Mouse (Mus musculus) stomach, postnatal 0 days (tissue): Measurements from ENCODE around the gene Ift122. TPM values are rescaled to one million over a fixed set of nuclear protein-coding genes. Genes with fewer than 3 reads are reported as not detected.

Source experiments
- ATAC-seq: fragments of 200-750 bp; cut with Nextera tagmentation; 2 replicates; pipeline ENCODE4 v1.8.0; 2017; ENCODE audit not compliant: low FRiP score, low TSS enrichment
- DNase-seq: peaks from one replicate; pipeline ENCODE4 v3.0.0-alpha.2; 2016; ENCODE audit warnings: low spot score
- H3K27ac ChIP-seq: fragments of 300-500 bp; sonication (generic); replicated peaks from 2 replicates; pipeline ENCODE4 v1.5.1; 2014; ENCODE audit warnings: mild to moderate bottlenecking, control low read depth
- H3K27me3 ChIP-seq: fragments of 300-500 bp; sonication (generic); 2 replicates; pipeline ENCODE4 v1.6.1; 2014; ENCODE audit warnings: low read length; ENCODE audit not compliant: control insufficient read depth, insufficient read depth
- H3K36me3 ChIP-seq: fragments of 300-500 bp; sonication (generic); 2 replicates; pipeline ENCODE4 v1.6.1; 2014; ENCODE audit warnings: low read length, mixed read lengths; ENCODE audit not compliant: control insufficient read depth, insufficient read depth
- H3K4me1 ChIP-seq: fragments of 300-500 bp; sonication (generic); replicated peaks from 2 replicates; pipeline ENCODE4 v1.6.1; 2014; ENCODE audit warnings: antibody characterized with exemption; ENCODE audit not compliant: control insufficient read depth, insufficient read depth
- H3K4me2 ChIP-seq: fragments of 300-500 bp; sonication (generic); replicated peaks from 2 replicates; pipeline ENCODE4 v1.6.1; 2014; ENCODE audit warnings: low read depth, mild to moderate bottlenecking, control low read depth, moderate library complexity
- H3K4me3 ChIP-seq: fragments of 300-500 bp; sonication (generic); 2 replicates; pipeline ENCODE4 v1.5.1; 2014; ENCODE audit warnings: low read depth, low read length, control low read depth
- H3K9ac ChIP-seq: fragments of 300-500 bp; sonication (generic); 2 replicates; pipeline ENCODE4 v1.6.1; 2014; ENCODE audit warnings: mild to moderate bottlenecking, low read length, control low read depth, mixed read lengths
- H3K9me3 ChIP-seq: fragments of 300-500 bp; sonication (generic); 2 replicates; pipeline ENCODE4 v1.6.1; 2016; ENCODE audit warnings: low read length; ENCODE audit not compliant: control insufficient read depth
- CTCF ChIP-seq: IDR thresholded peaks from 2 replicates; pipeline ENCODE4 v1.5.1; 2016; ENCODE audit warnings: antibody characterized with exemption, low read depth, mild to moderate bottlenecking, moderate library complexity
- EP300 ChIP-seq: optimal IDR thresholded peaks from 2 replicates; pipeline ENCODE3; 2016; ENCODE audit warnings: antibody characterized with exemption
- WGBS: fragments of 180-500 bp; shearing (Covaris S2); extraction: QIAGEN DNeasy Blood & Tissue Kit; methylation state at CpG from one replicate; pipeline ENCODE4 v1.1.7; 2014; 5-methylcytosine and 5-hydroxymethylcytosine counted together
- polyA plus RNA-seq: library from polyadenylated mRNA; unstranded; fragments of >200 nt; fragmentation: Nextera tagmentation; extraction: Ambion mirVana; gene quantifications from 2 replicates; pipeline ENCODE4 v1.2.1, GENCODE M21; 2015

Ift122 gene
- polyA plus RNA-seq, 1 experiment from 2014 or later, result 4.9 TPM

- Histone ChIP-seq H3K4me2 (peak overlapping the region; percentile 60), H3K36me3 (no peaks in the 10 kb centered on the region), H3K4me3 (peak overlapping the region; percentile 57), H3K9ac (peak overlapping the region; percentile 50; the same call in 1 of the 2 replicates), H3K4me1 (no peaks in the 10 kb centered on the region), H3K9me3 (no peaks in the 10 kb centered on the region), H3K27ac (peak overlapping the region; percentile 85), H3K27me3 (no peaks in the 10 kb centered on the region)
- DNase-seq (no peak), ATAC-seq (no peak)
- TF ChIP-seq CTCF (no peak), EP300 (no peak)
- 27% methylated on average over 7 of the region's 7 CpGs for WGBS
Observed at GRCm38 (mm10) chr6:115853985-115854384, 715 bp downstream of the Ift122 start.

GRCm38 (mm10) chr6:115854432-115854831, 1.2 kb downstream of the Ift122 start:
- no peak overlapping the region for H3K4me2 ChIP-seq
- no peaks in the 10 kb centered on the region for H3K9me3 ChIP-seq
- no peaks in the 10 kb centered on the region for H3K4me1 ChIP-seq
- H3K27ac ChIP-seq, result no peak overlapping the region
- DNase-seq, result no peak
- ATAC-seq, result no peak
- TF ChIP-seq CTCF (peak; percentile 71), EP300 (no peak)
- no peak overlapping the region for H3K9ac ChIP-seq
- no peak overlapping the region for H3K4me3 ChIP-seq
- WGBS, result 66% methylated on average over 2 of the region's 2 CpGs
- H3K36me3 ChIP-seq, result no peaks in the 10 kb centered on the region
- H3K27me3 ChIP-seq, result no peaks in the 10 kb centered on the region

- Histone ChIP-seq H3K9me3 (no peaks in the 10 kb centered on the region), H3K4me2 (no peak overlapping the region), H3K36me3 (no peaks in the 10 kb centered on the region), H3K27ac (peak overlapping the region; percentile 58), H3K27me3 (no peaks in the 10 kb centered on the region), H3K4me1 (no peaks in the 10 kb centered on the region; the same call in 1 of the 2 replicates), H3K9ac (no peak overlapping the region), H3K4me3 (no peak overlapping the region)
- no peak for DNase-seq
- ATAC-seq, result no peak
- TF ChIP-seq EP300 (no peak), CTCF (no peak)
- 66% methylated on average over 3 of the region's 3 CpGs for WGBS
Observed at GRCm38 (mm10) chr6:115855733-115856360, 2.6 kb downstream of the Ift122 start.

- H3K27me3 ChIP-seq, result no peaks in the 10 kb centered on the region
- no peak for ATAC-seq
- no peak for TF ChIP-seq EP300
- 0 out of 2 replicates have a peak, but pooled peaks have one; percentile 7 for TF ChIP-seq CTCF
- H3K9ac ChIP-seq, result no peak overlapping the region
- no peaks in the 10 kb centered on the region; the same call in 1 of the 2 replicates for H3K4me1 ChIP-seq
- peak overlapping the region; percentile 58 for H3K27ac ChIP-seq
- H3K9me3 ChIP-seq, result no peaks in the 10 kb centered on the region
- no peak overlapping the region for H3K4me2 ChIP-seq
- no peak overlapping the region for H3K4me3 ChIP-seq
- 45% methylated on average over 4 of the region's 4 CpGs for WGBS
- no peaks in the 10 kb centered on the region for H3K36me3 ChIP-seq
- peak; percentile 27 for DNase-seq
Observed at GRCm38 (mm10) chr6:115856361-115856745, 3.1 kb downstream of the Ift122 start.

DNA sequence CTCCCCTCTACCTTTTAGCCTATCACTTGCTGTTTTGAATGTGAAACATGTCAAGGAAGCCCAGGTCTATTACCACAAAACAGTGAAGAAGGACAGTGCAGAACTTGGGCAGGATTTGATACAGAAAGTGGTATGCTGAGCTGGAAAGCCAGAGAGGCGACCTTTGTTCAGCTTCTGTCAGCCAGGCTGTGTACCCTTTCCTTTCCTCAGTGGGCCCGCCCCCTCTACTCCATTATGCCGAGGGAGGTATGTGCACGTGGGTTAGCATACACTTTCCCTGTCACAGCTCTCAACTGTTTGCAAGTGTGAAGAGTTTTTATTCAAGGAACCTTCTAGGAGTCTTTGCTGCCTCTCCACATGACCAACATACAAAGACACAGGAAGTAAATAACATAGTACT, 6.0 kb downstream of the Ift122 start:
- no peak; the same call in 1 of the 2 replicates for ATAC-seq

DNA sequence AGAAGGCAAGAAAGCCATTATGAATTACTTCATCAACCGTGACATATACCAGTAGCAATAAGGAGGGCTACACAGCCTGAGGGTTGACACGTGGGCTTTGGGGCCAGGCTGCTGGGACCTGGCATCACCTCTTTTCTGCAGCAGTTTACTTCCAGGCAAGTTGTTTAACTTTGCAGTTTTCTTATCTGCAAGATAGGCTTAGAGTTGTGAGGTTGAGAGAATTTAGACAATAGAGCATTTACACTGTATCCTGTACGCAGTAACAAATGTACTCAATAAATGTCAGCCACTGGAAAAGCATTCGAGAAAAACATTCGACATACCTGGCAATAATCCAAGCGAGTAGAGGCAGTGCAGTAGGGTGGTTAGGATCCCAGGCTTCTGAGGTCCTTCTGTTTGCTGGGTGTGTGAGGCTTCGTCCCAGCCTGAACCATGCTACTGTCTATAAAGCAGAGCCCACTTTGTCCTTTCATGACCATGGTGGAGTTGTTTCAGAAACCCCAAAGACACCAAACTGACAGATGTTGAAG, 6.8 kb downstream of the Ift122 start:
- no peak overlapping the region for H3K9ac ChIP-seq
- H3K27ac ChIP-seq, result 0 out of 2 replicates have a peak overlapping the region, but pooled peaks have one; percentile 2
- no peak overlapping the region for H3K4me3 ChIP-seq
- TF ChIP-seq EP300 (no peak), CTCF (no peak)
- H3K4me2 ChIP-seq, result no peak overlapping the region
- ATAC-seq (peak; percentile 70), DNase-seq (peak; percentile 52)
- H3K36me3 ChIP-seq, result no peaks in the 10 kb centered on the region
- no peaks in the 10 kb centered on the region for H3K9me3 ChIP-seq
- peaks cover 10% of the 10 kb centered on the region for H3K4me1 ChIP-seq
- no peaks in the 10 kb centered on the region for H3K27me3 ChIP-seq
- WGBS, result 28% methylated on average over 7 of the region's 7 CpGs

More for the DNA sequence above, 6.0 kb downstream of the Ift122 start:
- Histone ChIP-seq H3K4me1 (peaks cover 10% of the 10 kb centered on the region), H3K36me3 (no peaks in the 10 kb centered on the region), H3K9ac (no peak overlapping the region), H3K27me3 (no peaks in the 10 kb centered on the region), H3K27ac (peak overlapping the region; percentile 18; the same call in 1 of the 2 replicates), H3K4me2 (no peak overlapping the region), H3K4me3 (no peak overlapping the region), H3K9me3 (no peaks in the 10 kb centered on the region)
- peak; percentile 38 for DNase-seq
- TF ChIP-seq EP300 (no peak), CTCF (no peak)
- 47% methylated on average over 4 of the region's 4 CpGs for WGBS
